Mouse (Mus musculus) megakaryocyte, embryonic 14.5 days (primary cell): ENCODE measurements around the gene Usb1.

Experiments used
- FLI1 ChIP-seq: IDR thresholded peaks from 2 replicates; pipeline ENCODE4 v1.6.1; 2012; ENCODE audit warnings: low read length, inconsistent platforms, mixed read lengths
- GATA1 ChIP-seq: IDR thresholded peaks from 3 replicates; pipeline ENCODE4 v1.6.1; 2012; ENCODE audit warnings: mixed read lengths, low read length, inconsistent platforms, borderline replicate concordance

DNA sequence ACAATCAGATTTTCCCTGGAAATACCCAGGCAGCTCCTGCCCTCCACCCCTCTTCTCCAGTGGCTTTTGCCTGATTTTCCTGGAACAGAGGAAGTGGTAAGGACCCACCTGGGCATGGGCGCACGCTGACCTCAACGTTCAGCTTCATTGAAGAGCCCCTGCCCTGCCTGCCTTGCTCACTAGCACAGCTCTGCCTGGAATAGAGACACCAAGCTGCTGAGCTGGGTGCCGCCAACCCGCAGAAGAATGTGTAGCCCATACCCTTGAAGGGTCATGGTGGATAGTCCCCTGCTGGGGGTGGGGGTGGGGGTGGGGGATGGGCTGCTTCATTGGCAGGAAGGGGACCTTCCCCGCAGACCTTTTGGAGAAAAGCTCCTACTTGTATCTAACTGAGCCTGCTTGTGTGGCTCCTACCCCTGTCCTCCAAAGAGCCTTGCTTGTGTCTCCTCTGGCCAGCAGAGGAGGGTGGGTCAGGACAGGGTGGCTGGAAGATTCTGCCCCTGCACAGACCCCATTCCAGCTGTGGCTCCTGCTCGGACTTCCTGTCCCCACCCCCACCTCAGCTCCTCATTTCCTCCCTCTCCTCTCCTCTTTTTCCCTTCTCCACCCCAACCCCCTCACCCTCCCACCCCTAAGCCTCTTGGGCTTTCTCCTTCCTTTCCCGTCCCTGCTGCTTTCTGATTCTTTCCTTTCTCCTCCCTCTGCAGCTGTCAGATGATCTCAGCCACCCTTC lies 63.3 kb downstream of the Usb1 start:
- no peak for TF ChIP-seq GATA1
- TF ChIP-seq FLI1: no peak
